Mouse (Mus musculus) left cerebral cortex, postnatal 4 days (tissue): ENCODE measurements around the gene Gm47959. TPM values are rescaled to one million over a fixed set of nuclear protein-coding genes. Genes with fewer than 3 reads are reported as not detected.
A peak's percentile ranks its signal among the peaks of the same experiment; 100 is the strongest.

Experiments used
- DNase-seq: peaks from one replicate; pipeline ENCODE4 v3.0.0-alpha.2; 2022
- intact Hi-C: fragments of 180-260 bp; cut with DNase I; formaldehyde crosslinking; loops from one replicate; pipeline ENCODE4 v1.15.1; 2025
- total RNA-seq, 2 experiments: library from RNA; stranded (reverse); gene quantifications; 2 replicates each; pipeline ENCODE4 v1.2.3; 2021

The Gm47959 gene
- total RNA-seq, 2 experiments from 2014 or later, result not detected

DNA sequence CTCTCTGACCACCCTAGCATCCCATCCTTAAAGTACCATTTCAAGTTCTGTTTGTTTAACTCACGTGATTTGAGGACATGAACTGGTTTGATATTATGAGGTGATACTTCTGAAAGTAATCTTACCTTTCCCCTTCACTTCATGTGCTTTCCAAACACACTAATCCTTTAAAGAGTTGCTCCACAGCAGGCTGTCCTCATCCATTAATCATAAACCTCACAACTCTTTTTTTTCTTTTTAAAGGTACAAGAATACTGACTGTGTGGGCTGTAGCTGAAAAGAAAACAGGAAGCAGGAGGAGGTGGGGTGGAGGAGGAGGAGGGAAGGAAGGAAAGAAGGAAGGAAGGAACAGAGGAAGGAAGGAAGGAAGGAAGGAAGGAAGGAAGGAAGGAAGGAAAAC is 31.6 kb downstream of the Gm47959 start:
- intact Hi-C loops, result no loop called here

GRCm38 (mm10) chr1:83032508-83032907 is 32.2 kb downstream of the Gm47959 start:
- no peak for DNase-seq
- intact Hi-C loops, result no loop called here

More for the DNA sequence above, 31.6 kb downstream of the Gm47959 start:
- no peak for DNase-seq

DNA sequence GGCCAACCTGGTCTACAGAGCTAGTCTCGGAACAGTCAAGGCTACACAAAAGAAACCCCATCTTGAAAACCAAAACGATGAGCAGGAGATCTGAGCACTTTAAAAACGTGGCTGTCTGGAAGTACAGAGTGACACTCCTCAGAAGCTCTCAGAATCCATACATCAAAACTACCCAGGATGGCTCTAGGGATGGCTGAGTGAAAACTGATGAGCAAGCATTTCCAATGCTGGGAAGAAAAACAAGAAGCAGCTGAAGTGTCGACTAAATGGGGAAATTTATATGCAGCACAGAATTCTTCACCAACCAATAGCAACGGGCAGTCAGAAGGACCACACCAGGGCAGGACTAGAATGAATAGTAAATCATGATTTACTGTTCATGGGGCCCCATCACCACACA is 34.2 kb downstream of the Gm47959 start:
- intact Hi-C loops, result no loop called here

DNA sequence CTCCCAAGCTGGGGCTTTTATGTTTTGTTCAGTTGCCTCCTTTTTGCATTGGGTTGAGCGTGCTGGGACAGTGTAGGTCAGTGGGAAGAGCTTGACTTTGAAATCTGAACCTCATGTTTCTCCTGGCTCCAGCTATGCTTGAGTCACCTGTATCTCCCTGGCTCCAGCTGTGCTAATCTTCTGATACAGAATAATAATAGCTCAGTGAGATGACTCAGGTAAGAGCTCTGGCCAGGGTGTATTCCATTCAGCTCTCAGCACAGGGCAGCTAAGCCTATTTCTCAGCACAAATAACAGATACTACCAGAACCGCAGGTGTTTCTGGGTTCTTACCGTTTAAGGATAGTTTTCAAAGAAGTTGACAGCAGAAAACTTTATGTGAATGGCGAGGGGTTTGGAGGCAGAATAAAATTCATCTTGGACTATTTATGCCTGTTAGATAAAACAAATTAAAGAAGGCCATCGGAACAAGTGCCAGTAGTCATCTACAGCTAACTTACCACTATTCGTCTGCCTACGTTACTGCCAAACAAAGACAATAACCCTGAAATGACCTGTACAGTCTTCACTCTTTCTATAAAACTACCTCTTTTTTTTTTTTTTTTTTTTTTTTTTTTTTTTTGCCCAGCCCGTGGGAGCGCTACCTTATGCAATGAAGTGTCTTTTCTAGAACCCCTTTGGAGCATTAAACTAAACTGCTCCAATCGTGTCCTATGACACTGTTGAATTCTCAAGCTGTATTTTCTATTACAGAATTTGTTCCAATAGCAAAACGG is 36.7 kb downstream of the Gm47959 start:
- DNase-seq, result no peak
- intact Hi-C loops, result no loop called here

More for the DNA sequence above, 34.2 kb downstream of the Gm47959 start:
- no peak for DNase-seq

DNA sequence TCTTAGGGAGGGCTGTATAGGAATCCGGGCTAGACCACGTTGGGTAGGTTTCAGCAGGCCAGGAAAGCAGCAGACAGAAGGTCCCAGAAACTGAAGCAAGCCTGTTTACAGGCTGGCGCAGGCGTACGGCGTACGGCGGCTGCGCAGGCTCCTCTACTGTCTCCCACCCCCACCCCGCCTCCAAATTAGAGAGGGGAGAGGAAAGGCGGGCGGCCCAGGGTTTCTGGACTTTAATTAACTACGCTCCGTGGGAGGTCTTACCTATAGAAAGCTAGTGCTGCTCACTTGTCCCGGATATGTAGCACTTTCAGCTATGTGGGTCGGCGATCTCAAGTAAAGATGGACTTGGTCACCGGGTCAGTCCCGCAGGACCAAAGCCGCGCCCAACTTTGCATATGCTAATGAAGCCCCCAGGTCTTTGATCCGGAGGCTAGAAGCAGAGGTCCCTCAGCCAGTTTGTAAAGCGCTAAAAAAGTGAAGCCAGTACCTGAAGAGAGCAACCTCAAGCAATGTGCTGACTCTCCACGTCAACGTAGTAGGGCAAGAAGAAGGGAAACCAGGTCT is 37.8 kb downstream of the Gm47959 start, which contains the start of gene Slc19a3:
Slc19a3 (minus strand) TSS at position 340 of the 564 bp plus-strand sequence.
- DNase-seq, result peak; percentile 25
- intact Hi-C loops, result no loop called here

DNA sequence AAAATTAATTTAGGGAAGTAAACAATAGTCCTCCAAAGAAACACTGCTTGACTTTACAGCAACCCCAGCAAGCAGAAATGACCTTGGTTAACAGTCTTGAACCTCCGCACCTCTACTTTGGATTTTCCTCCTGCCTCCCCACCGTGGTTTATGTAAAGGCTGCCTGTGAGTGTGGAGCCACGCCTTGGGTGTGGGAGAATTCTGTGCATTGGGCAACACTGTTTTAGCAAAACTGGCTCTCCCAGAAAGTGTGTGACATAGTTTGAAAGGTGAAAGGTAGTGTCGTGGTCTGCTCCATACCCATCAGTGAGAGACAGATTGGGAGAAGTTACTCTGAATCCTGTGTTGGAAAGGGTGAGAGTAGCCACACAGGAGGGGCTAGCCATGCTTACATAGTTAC is 38.7 kb downstream of the Gm47959 start:
- DNase-seq, result no peak
- intact Hi-C loops, result no loop called here

- DNase-seq, result no peak
- intact Hi-C loops, result no loop called here
Observed at GRCm38 (mm10) chr1:83042380-83042779, 42.0 kb downstream of the Gm47959 start, which contains the start of gene Krtap28-10. Gene Krtap28-10 (minus strand): TSS chr1:83042480.

GRCm38 (mm10) chr1:83044882-83045427 is 44.6 kb downstream of the Gm47959 start, which contains the start of gene Gm47969:
Gene Gm47969 (plus strand): TSS chr1:83044932.
- intact Hi-C loops, result no loop called here
- no peak for DNase-seq

Other genes starting within 250 kb of the Gm47959 start
- not detected for gene Tm4sf20, start 232.1 kb upstream of the Gm47959 start, total RNA-seq
- gene Gm47791, start 229.3 kb upstream of the Gm47959 start, total RNA-seq, result not detected
- 100 to 1,000 TPM in 1 of 2 experiments, 10 to 100 TPM in 1; 96.1 to 106 TPM for gene Agfg1, start 161.1 kb upstream of the Gm47959 start, total RNA-seq
- under 1 TPM; 0.46 to 0.84 TPM for gene A030005L19Rik, start 87.2 kb upstream of the Gm47959 start, total RNA-seq
- gene A030014E15Rik, start 75.6 kb upstream of the Gm47959 start, total RNA-seq, result not detected
- gene Gm6217, start 69.1 kb upstream of the Gm47959 start, total RNA-seq, result not detected
- not detected for gene A030003K21Rik, start 57.2 kb upstream of the Gm47959 start, total RNA-seq
- not detected for gene Gm7544, start 44.5 kb upstream of the Gm47959 start, total RNA-seq
- gene Gm47955, start 40.3 kb upstream of the Gm47959 start, total RNA-seq, result not detected
- gene Slc19a3, start 37.9 kb downstream of the Gm47959 start, total RNA-seq, result under 1 TPM; 0.64 to 0.94 TPM
- gene Krtap28-10, start 41.9 kb downstream of the Gm47959 start, total RNA-seq, result not detected
- gene Gm47969, start 44.4 kb downstream of the Gm47959 start, total RNA-seq, result not detected
- gene A030005K14Rik, start 58.8 kb downstream of the Gm47959 start, total RNA-seq, result not detected
- gene Krtap28-13, start 60.4 kb downstream of the Gm47959 start, total RNA-seq, result not detected
- gene Ccl20, start 116.2 kb downstream of the Gm47959 start, total RNA-seq, result not detected
- gene Daw1, start 159.2 kb downstream of the Gm47959 start, total RNA-seq, result under 1 TPM; 0.56 to 0.90 TPM